Mouse (Mus musculus) kidney, postnatal 0 days (tissue): ENCODE measurements around the gene Cpsf2. TPM values are rescaled to one million over a fixed set of nuclear protein-coding genes. Genes with fewer than 3 reads are reported as not detected.

ENCODE experiments used
- ATAC-seq: fragments of 200-750 bp; cut with Nextera tagmentation; replicated peaks from 2 replicates; pipeline ENCODE4 v1.8.0; 2017; ENCODE audit warnings: low read depth, moderate number of reproducible peaks, moderate TSS enrichment, moderate library complexity; ENCODE audit not compliant: low FRiP score
- DNase-seq: peaks from one replicate; pipeline ENCODE4 v3.0.0-alpha.2; 2016; ENCODE audit warnings: low spot score
- H3K27ac ChIP-seq: fragments of 300-500 bp; sonication (generic); 2 replicates; pipeline ENCODE4 v1.5.1; 2014; ENCODE audit warnings: mild to moderate bottlenecking
- H3K27me3 ChIP-seq: fragments of 300-500 bp; sonication (generic); 2 replicates; pipeline ENCODE4 v1.6.1; 2014; ENCODE audit warnings: low read length, mixed read lengths; ENCODE audit not compliant: insufficient read depth
- H3K36me3 ChIP-seq: fragments of 300-500 bp; sonication (generic); 2 replicates; pipeline ENCODE4 v1.6.1; 2014; ENCODE audit warnings: low read length, mixed read lengths; ENCODE audit not compliant: insufficient read depth
- H3K4me1 ChIP-seq: fragments of 300-500 bp; sonication (generic); replicated peaks from 2 replicates; pipeline ENCODE4 v1.6.1; 2014; ENCODE audit warnings: antibody characterized with exemption, low read length, mixed read lengths; ENCODE audit not compliant: insufficient read depth
- H3K4me2 ChIP-seq: fragments of 300-500 bp; sonication (generic); 2 replicates; pipeline ENCODE4 v1.6.1; 2014; ENCODE audit warnings: mild to moderate bottlenecking, low read length, moderate library complexity, mixed read lengths
- H3K4me3 ChIP-seq: fragments of 300-500 bp; sonication (generic); replicated peaks from 2 replicates; pipeline ENCODE4 v1.5.1; 2014; ENCODE audit warnings: low read depth, low read length
- H3K9ac ChIP-seq: fragments of 300-500 bp; sonication (generic); 2 replicates; pipeline ENCODE4 v1.6.1; 2014; ENCODE audit warnings: low read depth, low read length
- H3K9me3 ChIP-seq: fragments of 300-500 bp; sonication (generic); replicated peaks from 2 replicates; pipeline ENCODE4 v1.6.1; 2016; ENCODE audit warnings: low read length, inconsistent platforms, mixed read lengths
- CTCF ChIP-seq: IDR thresholded peaks from 2 replicates; pipeline ENCODE4 v1.5.1; 2016; ENCODE audit warnings: antibody characterized with exemption, low read depth, mild to moderate bottlenecking, moderate library complexity
- WGBS: fragments of 180-500 bp; shearing (Covaris S2); extraction: QIAGEN DNeasy Blood & Tissue Kit; methylation state at CpG from one replicate; pipeline ENCODE4 v1.1.7; 2014; 5-methylcytosine and 5-hydroxymethylcytosine counted together
- polyA plus RNA-seq: library from polyadenylated mRNA; unstranded; fragments of >200 nt; fragmentation: Nextera tagmentation; extraction: Ambion mirVana; gene quantifications from 2 replicates; pipeline ENCODE4 v1.2.1, GENCODE M21; 2015

The Cpsf2 gene
- polyA plus RNA-seq, 1 experiment from 2014 or later = 21.7 TPM

- H3K4me2 ChIP-seq = no peak overlapping the region
- no peaks in the 10 kb centered on the region for H3K36me3 ChIP-seq
- no peak overlapping the region for H3K27ac ChIP-seq
- ATAC-seq (no peak), DNase-seq (no peak)
- no peaks in the 10 kb centered on the region for H3K4me1 ChIP-seq
- no peaks in the 10 kb centered on the region for H3K27me3 ChIP-seq
- no peak overlapping the region for H3K9ac ChIP-seq
- WGBS = 41% methylated on average over 7 of the region's 7 CpGs
- no peaks in the 10 kb centered on the region for H3K9me3 ChIP-seq
- H3K4me3 ChIP-seq = no peak overlapping the region
- no peak for TF ChIP-seq CTCF
These were observed 66.5 kb downstream of the Cpsf2 start for GRCm38 (mm10) chr12:102042247-102042646.

- no peaks in the 10 kb centered on the region for H3K9me3 ChIP-seq
- no peak overlapping the region for H3K9ac ChIP-seq
- TF ChIP-seq CTCF = no peak
- no peak overlapping the region for H3K4me2 ChIP-seq
- no peaks in the 10 kb centered on the region for H3K36me3 ChIP-seq
- H3K27me3 ChIP-seq = no peaks in the 10 kb centered on the region
- no peaks in the 10 kb centered on the region for H3K4me1 ChIP-seq
- no peak for DNase-seq
- 74% methylated on average over 5 of the region's 5 CpGs for WGBS
- ATAC-seq = no peak
- no peak overlapping the region for H3K4me3 ChIP-seq
- H3K27ac ChIP-seq = no peak overlapping the region
These were observed 68.1 kb downstream of the Cpsf2 start for GRCm38 (mm10) chr12:102043840-102044239.

- TF ChIP-seq CTCF = no peak
- H3K4me3 ChIP-seq = no peak overlapping the region
- WGBS = 92% methylated on average over 4 of the region's 4 CpGs
- no peak for ATAC-seq
- no peak overlapping the region for H3K4me2 ChIP-seq
- H3K9me3 ChIP-seq = no peaks in the 10 kb centered on the region
- H3K36me3 ChIP-seq = no peaks in the 10 kb centered on the region
- no peak overlapping the region for H3K27ac ChIP-seq
- no peak overlapping the region for H3K9ac ChIP-seq
- DNase-seq = no peak
- no peaks in the 10 kb centered on the region for H3K4me1 ChIP-seq
- no peaks in the 10 kb centered on the region for H3K27me3 ChIP-seq
These were observed 78.4 kb downstream of the Cpsf2 start for GRCm38 (mm10) chr12:102054155-102054554.

- no peak for DNase-seq
These were observed 80.0 kb downstream of the Cpsf2 start for GRCm38 (mm10) chr12:102055758-102056157.

More at GRCm38 (mm10) chr12:102055758-102056157, 80.0 kb downstream of the Cpsf2 start:
- TF ChIP-seq CTCF = no peak
- H3K4me3 ChIP-seq = no peak overlapping the region
- H3K27ac ChIP-seq = no peak overlapping the region
- no peak for ATAC-seq
- 93% methylated on average over 10 of the region's 10 CpGs for WGBS
- H3K27me3 ChIP-seq = no peaks in the 10 kb centered on the region
- no peaks in the 10 kb centered on the region for H3K9me3 ChIP-seq
- no peak overlapping the region for H3K9ac ChIP-seq
- H3K4me1 ChIP-seq = no peaks in the 10 kb centered on the region
- no peaks in the 10 kb centered on the region for H3K36me3 ChIP-seq
- H3K4me2 ChIP-seq = no peak overlapping the region

Other genes starting within 250 kb of the Cpsf2 start
- gene Fbln5, start 156.9 kb upstream of the Cpsf2 start, polyA plus RNA-seq = 162 and 187 TPM in 2 replicates
- 21.7 and 25.8 TPM in 2 replicates for gene Trip11, start 62.7 kb upstream of the Cpsf2 start, polyA plus RNA-seq
- gene Atxn3, start 17.7 kb upstream of the Cpsf2 start, polyA plus RNA-seq = 13.1 and 13.9 TPM in 2 replicates
- gene Slc24a4, start 152.7 kb downstream of the Cpsf2 start, polyA plus RNA-seq = not detected in 2 replicates